Mouse (Mus musculus) mesoderm, embryonic 11.5 days (tissue): Measurements from ENCODE around the gene B020004J07Rik.
"Not testable (repeated sequence)": the region's sequence is repeated elsewhere in the genome, so short reads cannot be mapped to it uniquely, and the experiment has no call there.

ENCODE experiments used
- DNase-seq: peaks from one replicate; pipeline ENCODE4 v3.0.0-alpha.2; 2012; ENCODE audit warnings: low read depth, low spot score

The B020004J07Rik gene

DNA sequence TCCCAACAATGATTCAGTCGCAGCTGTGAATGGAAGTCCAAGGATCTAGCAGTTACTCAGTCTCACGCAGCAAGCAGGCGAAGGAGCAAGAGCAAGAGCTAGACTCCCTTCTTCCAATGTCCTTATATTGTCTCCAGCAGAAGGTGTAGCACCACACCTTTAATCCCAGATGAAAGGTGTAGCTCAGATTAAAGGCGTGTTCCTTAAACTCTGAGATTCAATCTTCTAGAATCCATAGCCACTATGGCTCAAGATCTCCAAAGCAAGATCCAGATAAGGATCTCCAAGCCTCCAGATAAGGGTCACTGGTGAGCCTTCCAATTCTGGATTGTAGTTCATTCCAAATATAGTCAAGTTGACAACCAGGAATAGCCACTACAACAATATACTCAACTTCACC, at the start of gene B020004J07Rik:
B020004J07Rik (minus strand) TSS at position 101 of the 400 bp plus-strand sequence.
- DNase-seq: not testable (repeated sequence)

DNA sequence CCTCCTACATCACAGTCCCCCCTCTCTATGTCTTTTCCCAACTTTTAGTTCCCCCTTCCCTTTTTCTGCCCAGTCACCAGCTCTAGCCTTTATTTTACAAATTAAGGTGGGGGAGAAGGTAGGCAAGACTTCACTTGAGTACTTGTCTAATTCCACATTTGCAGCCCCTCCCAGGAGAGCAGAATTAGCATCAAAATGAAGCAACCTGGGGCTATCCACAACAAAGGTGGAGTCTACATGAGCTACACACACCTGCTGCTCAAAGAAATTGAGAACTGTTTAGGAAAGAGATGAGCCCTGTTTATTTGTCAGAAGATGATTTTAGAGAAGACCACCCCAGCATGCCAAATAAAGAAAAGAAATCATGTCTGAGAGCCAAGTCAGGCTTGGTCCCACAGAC, 45.6 kb upstream of the B020004J07Rik start:
- no peak for DNase-seq

DNA sequence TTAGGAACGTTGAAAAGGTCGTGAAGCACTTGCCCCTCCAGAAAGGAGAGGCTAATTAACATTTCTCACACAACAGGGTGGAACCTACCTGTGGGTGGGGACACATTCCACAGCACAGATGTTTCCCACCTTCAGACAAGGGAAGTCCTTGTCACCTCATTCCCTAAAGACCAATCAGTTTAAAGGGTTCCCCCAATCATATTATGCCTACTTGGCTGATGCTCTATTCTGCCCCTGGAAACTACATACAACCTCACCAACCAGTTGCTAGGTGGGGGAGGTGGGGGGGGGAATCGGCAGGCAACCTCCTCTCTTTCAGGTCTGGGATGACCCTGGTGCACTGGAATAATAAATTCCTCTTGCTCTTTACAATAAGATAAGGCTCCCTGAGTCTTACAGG, 39.8 kb upstream of the B020004J07Rik start:
- DNase-seq: no peak

DNA sequence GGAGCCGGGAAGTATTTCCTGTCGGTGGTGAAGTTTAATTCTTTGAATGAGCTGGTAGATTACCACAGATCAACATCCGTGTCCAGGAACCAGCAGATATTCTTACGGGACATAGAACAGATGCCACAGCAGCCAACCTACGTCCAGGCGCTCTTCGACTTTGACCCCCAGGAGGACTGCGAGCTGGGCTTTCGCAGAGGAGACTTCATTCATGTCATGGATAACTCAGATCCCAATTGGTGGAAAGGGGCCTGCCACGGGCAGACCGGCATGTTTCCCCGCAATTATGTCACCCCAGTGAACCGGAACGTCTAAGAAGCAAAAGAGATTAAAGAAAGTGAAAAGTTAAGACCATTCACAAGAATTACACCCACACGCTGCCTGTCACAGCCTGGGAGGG, 31.9 kb upstream of the B020004J07Rik start:
- not testable (repeated sequence) for DNase-seq

DNA sequence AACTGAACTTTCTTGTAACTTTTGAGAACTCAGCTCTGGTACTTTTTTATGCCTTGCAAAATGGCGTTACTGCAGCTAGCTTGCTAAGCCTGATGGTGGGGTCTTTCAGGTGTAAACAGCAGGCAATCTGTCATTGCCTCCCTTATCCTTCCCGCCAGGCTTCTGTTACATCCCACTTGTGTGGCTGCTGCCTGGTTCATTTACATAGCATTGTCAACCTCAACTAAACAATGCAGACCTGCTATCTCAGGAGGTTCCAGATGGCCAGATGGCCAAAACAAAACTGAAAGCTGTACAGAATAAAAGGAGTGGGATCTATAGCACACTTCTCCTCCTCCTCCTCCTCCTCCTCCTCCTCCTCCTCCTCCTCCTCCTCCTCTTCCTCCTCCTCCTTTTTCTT, 28.2 kb upstream of the B020004J07Rik start:
- DNase-seq: not testable (repeated sequence)

DNA sequence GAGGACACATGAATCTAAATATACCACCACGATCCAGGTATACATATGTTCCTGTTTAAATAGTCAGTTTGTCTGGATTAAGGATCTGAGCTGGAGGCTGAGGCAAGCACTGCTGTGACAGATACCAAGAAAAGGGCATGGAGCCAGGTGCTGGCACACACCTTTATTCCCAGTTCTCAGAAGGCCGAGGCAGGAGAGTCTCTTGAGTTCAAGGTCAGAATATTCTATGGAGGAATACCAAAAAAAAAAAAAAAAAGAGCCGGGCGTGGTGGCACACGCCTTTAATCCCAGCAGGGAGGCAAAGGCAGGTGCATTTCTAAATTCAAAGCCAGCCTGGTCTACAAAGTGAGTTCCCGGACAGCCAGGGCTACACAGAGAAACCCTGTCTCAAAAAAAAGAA, 18.5 kb upstream of the B020004J07Rik start:
- DNase-seq: no peak

DNA sequence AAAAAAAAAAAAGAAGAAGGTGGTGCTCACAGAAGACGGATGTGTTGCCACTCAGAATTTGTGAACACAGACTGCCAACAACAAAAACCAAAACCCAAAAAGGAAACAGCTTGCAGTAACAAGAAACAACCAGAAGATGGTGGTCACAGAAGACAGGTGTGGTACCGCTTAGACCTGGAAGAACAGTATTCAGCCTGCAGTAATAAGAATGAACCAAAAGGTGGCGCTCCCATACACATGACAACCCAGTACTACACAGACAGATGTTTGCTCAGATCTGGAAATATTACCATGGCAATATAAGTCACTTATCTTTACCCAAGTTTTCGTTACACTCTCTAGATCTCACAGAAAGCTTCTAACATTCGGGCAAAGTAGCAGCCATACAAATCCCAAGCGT, 17.1 kb upstream of the B020004J07Rik start:
- DNase-seq: peak; percentile 67

DNA sequence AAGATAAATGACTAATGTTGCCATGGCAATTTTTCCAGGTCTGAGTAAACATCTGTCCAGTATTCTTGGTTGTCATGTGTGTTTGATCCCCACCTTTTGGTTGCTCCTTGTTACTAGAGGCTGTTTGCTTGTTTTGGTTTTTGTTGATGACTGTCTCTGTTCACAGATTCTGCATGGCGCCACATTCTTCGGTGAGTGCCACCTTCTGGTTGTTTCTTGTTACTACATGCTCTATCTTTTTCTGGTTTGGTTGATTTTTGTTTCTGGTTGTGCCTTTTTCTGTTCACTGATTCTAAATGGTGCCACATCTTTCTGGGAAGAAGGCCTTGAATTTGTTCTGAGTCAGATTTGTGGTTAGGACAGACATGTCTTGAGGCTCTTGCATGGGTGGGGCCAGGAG, 7.1 kb upstream of the B020004J07Rik start:
- DNase-seq: no peak
